Mouse (Mus musculus) liver, embryonic 15.5 days (tissue): ENCODE data around the gene Cyb5r4. TPM values are rescaled to one million over a fixed set of nuclear protein-coding genes. Genes with fewer than 3 reads are reported as not detected.
"Not testable (repeated sequence)": the region's sequence is repeated elsewhere in the genome, so short reads cannot be mapped to it uniquely, and the experiment has no call there.

Experiments used
- ATAC-seq: fragments of 200-750 bp; cut with Nextera tagmentation; 2 replicates; pipeline ENCODE4 v1.8.0; 2017; ENCODE audit warnings: moderate number of reproducible peaks, mild to moderate bottlenecking, moderate library complexity; ENCODE audit not compliant: insufficient read depth
- H3K27ac ChIP-seq: fragments of 300-500 bp; sonication (generic); replicated peaks from 2 replicates; pipeline ENCODE4 v1.5.1; 2015; ENCODE audit warnings: mild to moderate bottlenecking, inconsistent platforms
- H3K27me3 ChIP-seq: fragments of 300-500 bp; sonication (generic); 2 replicates; pipeline ENCODE4 v1.6.1; 2015; ENCODE audit warnings: mild to moderate bottlenecking, inconsistent platforms
- H3K36me3 ChIP-seq: fragments of 300-500 bp; sonication (generic); replicated peaks from 2 replicates; pipeline ENCODE4 v1.6.1; 2015; ENCODE audit warnings: moderate library complexity, mild to moderate bottlenecking, inconsistent platforms
- H3K4me1 ChIP-seq: fragments of 300-500 bp; sonication (generic); replicated peaks from 2 replicates; pipeline ENCODE4 v1.6.1; 2015; ENCODE audit warnings: inconsistent platforms
- H3K4me2 ChIP-seq: fragments of 300-500 bp; sonication (generic); 2 replicates; pipeline ENCODE4 v1.6.1; 2015; ENCODE audit warnings: moderate library complexity, mild to moderate bottlenecking, inconsistent platforms
- H3K4me3 ChIP-seq: fragments of 300-500 bp; sonication (generic); replicated peaks from 2 replicates; pipeline ENCODE4 v1.5.1; 2015; ENCODE audit warnings: mild to moderate bottlenecking, inconsistent platforms
- H3K9ac ChIP-seq: fragments of 300-500 bp; sonication (generic); 2 replicates; pipeline ENCODE4 v1.6.1; 2015; ENCODE audit warnings: moderate library complexity, mild to moderate bottlenecking, inconsistent platforms
- H3K9me3 ChIP-seq: fragments of 300-500 bp; sonication (generic); replicated peaks from 2 replicates; pipeline ENCODE4 v1.6.1; 2016; ENCODE audit warnings: inconsistent platforms
- WGBS: fragments of 180-500 bp; shearing (Covaris S2); methylation state at CpG from one replicate; pipeline ENCODE4 v1.1.7; 2015; ENCODE audit warnings: mixed read lengths; ENCODE audit not compliant: insufficient replicate concordance; 5-methylcytosine and 5-hydroxymethylcytosine counted together
- polyA plus RNA-seq: library from polyadenylated mRNA; unstranded; fragments of >200 nt; fragmentation: Nextera tagmentation; extraction: Ambion mirVana; gene quantifications from 2 replicates; pipeline ENCODE4 v1.2.1, GENCODE M21; 2015

Gene Cyb5r4
- polyA plus RNA-seq, 1 experiment from 2014 or later, result 32.4 TPM

- Histone ChIP-seq H3K27me3 (no peaks in the 10 kb centered on the region), H3K36me3 (no peaks in the 10 kb centered on the region), H3K4me1 (no peaks in the 10 kb centered on the region), H3K4me2 (no peak overlapping the region), H3K27ac (no peak overlapping the region), H3K9me3 (no peaks in the 10 kb centered on the region), H3K4me3 (no peak overlapping the region), H3K9ac (no peak overlapping the region)
- ATAC-seq, result no peak
- 32% methylated on average over 2 of the region's 2 CpGs for WGBS
Observed at GRCm38 (mm10) chr9:87097989-87098388, 76.2 kb downstream of the Cyb5r4 start.

GRCm38 (mm10) chr9:87115019-87115418 is 93.2 kb downstream of the Cyb5r4 start:
- Histone ChIP-seq H3K9me3 (no peaks in the 10 kb centered on the region), H3K4me3 (no peak overlapping the region), H3K9ac (no peak overlapping the region), H3K27me3 (no peaks in the 10 kb centered on the region), H3K4me2 (no peak overlapping the region), H3K4me1 (no peaks in the 10 kb centered on the region), H3K36me3 (no peaks in the 10 kb centered on the region), H3K27ac (no peak overlapping the region)
- ATAC-seq, result no peak
- 56% methylated on average over 5 of the region's 5 CpGs for WGBS

- 56% methylated on average over 6 of the region's 6 CpGs for WGBS
- ATAC-seq, result no peak
Observed at GRCm38 (mm10) chr9:87115456-87115931, 93.7 kb downstream of the Cyb5r4 start.

GRCm38 (mm10) chr9:87115978-87116377 is 94.2 kb downstream of the Cyb5r4 start:
- Histone ChIP-seq H3K4me3 (no peak overlapping the region), H3K27ac (no peak overlapping the region), H3K27me3 (no peaks in the 10 kb centered on the region), H3K9me3 (no peaks in the 10 kb centered on the region), H3K4me2 (no peak overlapping the region), H3K4me1 (no peaks in the 10 kb centered on the region), H3K9ac (no peak overlapping the region), H3K36me3 (no peaks in the 10 kb centered on the region)
- ATAC-seq, result no peak
- 56% methylated on average over 1 of the region's 1 CpGs for WGBS

More at GRCm38 (mm10) chr9:87115456-87115931, 93.7 kb downstream of the Cyb5r4 start:
- no peaks in the 10 kb centered on the region for H3K36me3 ChIP-seq
- H3K4me2 ChIP-seq, result no peak overlapping the region
- no peaks in the 10 kb centered on the region for H3K9me3 ChIP-seq
- no peaks in the 10 kb centered on the region for H3K27me3 ChIP-seq
- no peak overlapping the region for H3K4me3 ChIP-seq
- H3K9ac ChIP-seq, result no peak overlapping the region
- H3K27ac ChIP-seq, result no peak overlapping the region
- H3K4me1 ChIP-seq, result no peaks in the 10 kb centered on the region

- Histone ChIP-seq H3K27ac (no peak overlapping the region), H3K4me1 (no peaks in the 10 kb centered on the region), H3K9me3 (no peaks in the 10 kb centered on the region), H3K9ac (no peak overlapping the region), H3K27me3 (no peaks in the 10 kb centered on the region), H3K4me3 (no peak overlapping the region), H3K36me3 (no peaks in the 10 kb centered on the region), H3K4me2 (no peak overlapping the region)
- no peak for ATAC-seq
- WGBS, result 62% methylated on average over 3 of the region's 3 CpGs
Observed at GRCm38 (mm10) chr9:87118996-87119395, 97.2 kb downstream of the Cyb5r4 start.

- Histone ChIP-seq H3K4me1 (no peaks in the 10 kb centered on the region), H3K9ac (no peak overlapping the region), H3K9me3 (no peaks in the 10 kb centered on the region), H3K27ac (no peak overlapping the region), H3K4me2 (no peak overlapping the region), H3K4me3 (no peak overlapping the region), H3K36me3 (no peaks in the 10 kb centered on the region), H3K27me3 (no peaks in the 10 kb centered on the region)
- WGBS, result 59% methylated on average over 9 of the region's 9 CpGs
- no peak for ATAC-seq
Observed at GRCm38 (mm10) chr9:87121956-87122493, 100.2 kb downstream of the Cyb5r4 start.

GRCm38 (mm10) chr9:87127046-87127445 is 105.2 kb downstream of the Cyb5r4 start:
- H3K36me3 ChIP-seq, H3K4me2 ChIP-seq, H3K27ac ChIP-seq, H3K9ac ChIP-seq, H3K4me1 ChIP-seq, H3K9me3 ChIP-seq, H3K4me3 ChIP-seq, H3K27me3 ChIP-seq, ATAC-seq: not testable (repeated sequence)
- WGBS, result 48% methylated on average over 6 of the region's 6 CpGs

Other genes starting within 250 kb of the Cyb5r4 start
- 0.15 and 0.26 TPM in 2 replicates for gene Snap91, start 141.4 kb upstream of the Cyb5r4 start, polyA plus RNA-seq
- gene Ripply2, start 6.5 kb upstream of the Cyb5r4 start, polyA plus RNA-seq, result not detected in 2 replicates
- gene Mrap2, start 122.3 kb downstream of the Cyb5r4 start, polyA plus RNA-seq, result 0.06 TPM in 1 of 2 replicates, not detected in the other
- 1.5 and 1.6 TPM in 2 replicates for gene Cep162, start 233.5 kb downstream of the Cyb5r4 start, polyA plus RNA-seq